Mouse (Mus musculus): ENCODE data around the gene Plch2. TPM values are rescaled to one million over a fixed set of nuclear protein-coding genes. Genes with fewer than 3 reads are reported as not detected.

The Plch2 gene
- polyA plus RNA-seq, 1 experiment from 2014 or later, result 2.1 TPM

GRCm38 (mm10) chr4:155020813-155021212 lies 35.8 kb downstream of the Plch2 start:
- DNase-seq (ENCODE audit: low spot score), result no peak
- Histone ChIP-seq H3K27ac (ENCODE audit: low read depth, low read length) (no peak overlapping the region), H3K4me3 (ENCODE audit: low read depth, low read length) (no peak overlapping the region), H3K9ac (ENCODE audit: low read depth, low read length) (no peak overlapping the region), H3K27me3 (ENCODE audit: control insufficient read depth, insufficient read depth, low read length) (no peaks in the 10 kb centered on the region), H3K4me2 (replicated peaks; ENCODE audit: low read depth, low read length) (no peak overlapping the region), H3K36me3 (ENCODE audit: control insufficient read depth, insufficient read depth, low read length) (no peaks in the 10 kb centered on the region), H3K4me1 (replicated peaks; ENCODE audit: control insufficient read depth, insufficient read depth, low read length) (peaks cover 16% of the 10 kb centered on the region), H3K9me3 (ENCODE audit: control insufficient read depth, low read length) (no peaks in the 10 kb centered on the region)
- ATAC-seq (ENCODE audit: low FRiP score), result no peak
- WGBS, result 65% methylated on average over 9 of the region's 9 CpGs

DNA sequence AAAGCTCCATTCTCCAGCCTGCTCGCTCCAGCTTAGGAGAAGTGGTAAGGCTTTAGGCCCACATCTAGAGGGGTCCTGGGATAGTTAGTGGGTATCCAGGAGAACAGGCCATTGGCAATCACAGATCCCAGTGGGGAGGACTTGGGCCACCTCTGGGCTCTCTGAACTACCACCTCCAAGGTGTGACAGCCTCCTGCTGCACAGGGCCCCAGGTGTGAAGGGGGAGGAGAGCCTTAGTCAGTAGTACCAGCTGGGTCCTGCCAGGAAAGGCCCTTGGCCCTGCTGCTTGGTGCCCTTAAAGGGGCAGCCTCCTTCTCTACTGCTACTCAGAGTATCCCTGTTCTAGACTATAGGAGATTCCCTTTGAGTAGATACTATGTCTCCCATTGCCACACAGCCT lies 36.4 kb downstream of the Plch2 start:
- Histone ChIP-seq H3K36me3 (ENCODE audit: control insufficient read depth, insufficient read depth, low read length) (no peaks in the 10 kb centered on the region), H3K9me3 (ENCODE audit: control insufficient read depth, low read length) (no peaks in the 10 kb centered on the region), H3K4me3 (ENCODE audit: low read depth, low read length) (no peak overlapping the region), H3K4me2 (replicated peaks; ENCODE audit: low read depth, low read length) (no peak overlapping the region), H3K27ac (ENCODE audit: low read depth, low read length) (no peak overlapping the region), H3K4me1 (replicated peaks; ENCODE audit: control insufficient read depth, insufficient read depth, low read length) (peaks cover 16% of the 10 kb centered on the region), H3K27me3 (ENCODE audit: control insufficient read depth, insufficient read depth, low read length) (no peaks in the 10 kb centered on the region), H3K9ac (ENCODE audit: low read depth, low read length) (no peak overlapping the region)
- 55% methylated on average over 1 of the region's 1 CpGs for WGBS
- no peak for ATAC-seq (ENCODE audit: low FRiP score)
- no peak for DNase-seq (ENCODE audit: low spot score)

DNA sequence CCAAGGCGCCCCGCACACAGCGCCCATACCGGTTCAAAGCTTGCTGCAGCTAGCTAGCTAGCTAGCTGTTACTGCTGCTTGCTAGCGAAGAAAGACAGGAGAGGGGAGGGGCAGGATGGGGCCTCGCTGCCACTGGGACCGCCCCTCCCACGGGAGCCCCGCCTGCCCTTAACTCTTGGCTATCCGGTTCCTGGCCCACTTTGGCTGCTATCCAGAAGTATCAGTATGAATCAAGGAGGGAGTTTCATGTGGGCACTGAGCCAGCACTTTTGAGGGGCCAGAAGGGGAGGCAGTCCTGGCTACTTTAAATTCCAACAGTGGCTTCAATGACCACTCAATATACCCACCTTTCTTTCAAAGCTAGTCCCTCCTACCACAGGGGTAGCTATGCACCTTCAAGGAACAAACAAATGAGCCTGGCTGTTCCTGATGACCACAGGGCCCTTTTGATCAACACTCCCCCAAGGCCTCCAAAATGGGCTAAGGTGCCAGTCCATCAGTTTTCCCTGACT lies 37.2 kb downstream of the Plch2 start:
- WGBS, result 0% methylated on average over 10 of the region's 10 CpGs
- peak; percentile 58 for DNase-seq (ENCODE audit: low spot score)
- no peaks in the 10 kb centered on the region for H3K27me3 ChIP-seq (ENCODE audit: control insufficient read depth, insufficient read depth, low read length)
- ATAC-seq (ENCODE audit: low FRiP score), result peak; percentile 36
- H3K4me3 ChIP-seq (ENCODE audit: low read depth, low read length), result peak overlapping the region; percentile 6; the same call in 1 of the 2 replicates
- H3K27ac ChIP-seq (ENCODE audit: low read depth, low read length), result no peak overlapping the region
- peak overlapping the region; percentile 19; the same call in 1 of the 2 replicates for H3K9ac ChIP-seq (ENCODE audit: low read depth, low read length)
- peak overlapping the region; percentile 32 for H3K4me2 ChIP-seq (replicated peaks; ENCODE audit: low read depth, low read length)
- H3K36me3 ChIP-seq (ENCODE audit: control insufficient read depth, insufficient read depth, low read length), result no peaks in the 10 kb centered on the region
- no peaks in the 10 kb centered on the region for H3K9me3 ChIP-seq (ENCODE audit: control insufficient read depth, low read length)
- peaks cover 16% of the 10 kb centered on the region for H3K4me1 ChIP-seq (replicated peaks; ENCODE audit: control insufficient read depth, insufficient read depth, low read length)

GRCm38 (mm10) chr4:155018601-155019335 lies 37.8 kb downstream of the Plch2 start:
- peak overlapping the region; percentile 19; the same call in 1 of the 2 replicates for H3K9ac ChIP-seq (ENCODE audit: low read depth, low read length)
- H3K27ac ChIP-seq (ENCODE audit: low read depth, low read length), result no peak overlapping the region
- peaks cover 16% of the 10 kb centered on the region for H3K4me1 ChIP-seq (replicated peaks; ENCODE audit: control insufficient read depth, insufficient read depth, low read length)
- H3K36me3 ChIP-seq (ENCODE audit: control insufficient read depth, insufficient read depth, low read length), result no peaks in the 10 kb centered on the region
- H3K4me2 ChIP-seq (replicated peaks; ENCODE audit: low read depth, low read length), result peak overlapping the region; percentile 32
- no peaks in the 10 kb centered on the region for H3K9me3 ChIP-seq (ENCODE audit: control insufficient read depth, low read length)
- H3K27me3 ChIP-seq (ENCODE audit: control insufficient read depth, insufficient read depth, low read length), result no peaks in the 10 kb centered on the region
- peak overlapping the region; percentile 6; the same call in 1 of the 2 replicates for H3K4me3 ChIP-seq (ENCODE audit: low read depth, low read length)
- ATAC-seq (ENCODE audit: low FRiP score), result peak; percentile 31
- DNase-seq (ENCODE audit: low spot score), result peak; percentile 71
- 6% methylated on average over 15 of the region's 15 CpGs for WGBS

DNA sequence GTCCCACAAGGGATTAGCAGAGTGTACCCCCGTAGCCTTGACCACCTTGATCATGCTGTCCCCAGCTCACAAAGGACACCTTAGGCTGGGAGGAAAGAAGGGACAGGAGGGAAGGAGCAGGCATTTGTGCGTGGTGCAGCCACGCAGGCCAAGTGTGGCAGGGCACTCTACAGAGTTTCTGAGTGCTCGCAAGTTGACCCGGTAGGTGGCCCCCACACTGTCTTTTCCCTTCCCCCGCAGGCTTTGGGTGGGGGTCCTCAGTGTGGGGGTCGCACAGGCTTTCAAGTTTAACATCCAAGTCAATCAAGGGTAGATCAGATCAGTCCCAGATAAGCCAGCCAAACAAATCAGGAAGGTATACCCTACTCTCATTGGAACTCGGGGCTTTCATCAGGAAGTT lies 38.5 kb downstream of the Plch2 start:
- no peaks in the 10 kb centered on the region for H3K9me3 ChIP-seq (ENCODE audit: control insufficient read depth, low read length)
- WGBS, result 70% methylated on average over 8 of the region's 8 CpGs
- no peak overlapping the region for H3K4me2 ChIP-seq (replicated peaks; ENCODE audit: low read depth, low read length)
- H3K9ac ChIP-seq (ENCODE audit: low read depth, low read length), result no peak overlapping the region
- no peak for DNase-seq (ENCODE audit: low spot score)
- H3K4me1 ChIP-seq (replicated peaks; ENCODE audit: control insufficient read depth, insufficient read depth, low read length), result peaks cover 16% of the 10 kb centered on the region
- no peak overlapping the region for H3K27ac ChIP-seq (ENCODE audit: low read depth, low read length)
- H3K36me3 ChIP-seq (ENCODE audit: control insufficient read depth, insufficient read depth, low read length), result no peaks in the 10 kb centered on the region
- H3K27me3 ChIP-seq (ENCODE audit: control insufficient read depth, insufficient read depth, low read length), result no peaks in the 10 kb centered on the region
- no peak overlapping the region for H3K4me3 ChIP-seq (ENCODE audit: low read depth, low read length)
- ATAC-seq (ENCODE audit: low FRiP score), result no peak

DNA sequence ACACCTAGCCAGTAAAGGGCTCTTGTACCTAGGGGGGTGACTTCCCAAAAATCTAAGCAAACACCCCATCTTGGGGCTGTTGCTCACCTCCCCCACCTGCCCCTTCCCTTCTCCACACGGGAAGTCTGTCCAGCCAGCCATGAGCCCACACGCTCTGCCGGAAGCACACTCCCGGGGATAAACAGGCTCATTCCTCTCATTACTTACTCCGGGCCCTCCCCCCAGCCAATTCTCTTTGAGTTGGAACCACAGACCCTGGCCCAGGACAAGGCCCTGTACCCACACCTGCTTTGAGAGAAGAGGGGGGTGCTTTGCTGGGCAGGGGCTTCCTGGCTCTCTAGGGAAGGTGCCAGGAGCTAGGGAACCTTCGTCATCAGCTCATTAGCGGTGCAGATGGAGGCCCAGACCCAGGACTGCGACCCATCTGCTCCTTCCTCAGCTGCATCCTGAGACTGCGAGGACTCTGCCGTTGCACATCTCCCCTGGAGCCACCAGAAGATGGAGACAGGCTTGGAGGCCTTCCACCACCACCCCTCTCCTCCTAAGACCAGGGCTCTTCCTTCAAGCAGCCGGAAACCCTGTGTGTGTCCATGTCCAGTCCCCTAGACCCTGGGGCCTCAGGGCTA lies 39.2 kb downstream of the Plch2 start:
- no peak for ATAC-seq (ENCODE audit: low FRiP score)
- H3K27me3 ChIP-seq (ENCODE audit: control insufficient read depth, insufficient read depth, low read length), result no peaks in the 10 kb centered on the region
- WGBS, result 70% methylated on average over 11 of the region's 11 CpGs
- no peak overlapping the region for H3K4me2 ChIP-seq (replicated peaks; ENCODE audit: low read depth, low read length)
- H3K9me3 ChIP-seq (ENCODE audit: control insufficient read depth, low read length), result no peaks in the 10 kb centered on the region
- no peak overlapping the region for H3K9ac ChIP-seq (ENCODE audit: low read depth, low read length)
- no peaks in the 10 kb centered on the region for H3K36me3 ChIP-seq (ENCODE audit: control insufficient read depth, insufficient read depth, low read length)
- no peak overlapping the region for H3K27ac ChIP-seq (ENCODE audit: low read depth, low read length)
- DNase-seq (ENCODE audit: low spot score), result no peak
- peaks cover 16% of the 10 kb centered on the region for H3K4me1 ChIP-seq (replicated peaks; ENCODE audit: control insufficient read depth, insufficient read depth, low read length)
- H3K4me3 ChIP-seq (ENCODE audit: low read depth, low read length), result no peak overlapping the region

DNA sequence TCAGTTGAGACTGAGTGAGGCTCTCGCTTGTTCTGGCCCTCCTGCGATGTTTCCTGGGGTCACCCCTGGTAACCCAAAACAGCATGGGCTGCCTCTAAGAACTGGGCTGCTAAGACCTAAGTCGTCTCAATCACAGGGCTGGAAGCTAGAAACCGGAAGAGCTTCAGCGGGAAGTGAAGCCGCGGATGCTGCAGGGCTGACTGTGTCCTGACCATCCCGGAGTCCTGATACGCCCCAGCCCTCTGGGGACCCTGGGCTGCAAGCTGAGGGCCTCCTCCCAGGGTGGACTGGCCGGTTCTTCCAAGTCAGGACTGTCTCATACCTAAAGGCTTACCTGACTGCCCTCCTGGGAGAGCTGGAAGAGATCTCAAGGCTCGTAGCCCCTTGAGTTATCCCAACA lies 39.8 kb downstream of the Plch2 start:
- no peak overlapping the region for H3K4me2 ChIP-seq (replicated peaks; ENCODE audit: low read depth, low read length)
- H3K9ac ChIP-seq (ENCODE audit: low read depth, low read length), result no peak overlapping the region
- H3K27ac ChIP-seq (ENCODE audit: low read depth, low read length), result no peak overlapping the region
- peaks cover 16% of the 10 kb centered on the region for H3K4me1 ChIP-seq (replicated peaks; ENCODE audit: control insufficient read depth, insufficient read depth, low read length)
- no peak overlapping the region for H3K4me3 ChIP-seq (ENCODE audit: low read depth, low read length)
- ATAC-seq (ENCODE audit: low FRiP score) (no peak), DNase-seq (ENCODE audit: low spot score) (no peak)
- no peaks in the 10 kb centered on the region for H3K9me3 ChIP-seq (ENCODE audit: control insufficient read depth, low read length)
- H3K27me3 ChIP-seq (ENCODE audit: control insufficient read depth, insufficient read depth, low read length), result no peaks in the 10 kb centered on the region
- WGBS, result 68% methylated on average over 11 of the region's 11 CpGs
- no peaks in the 10 kb centered on the region for H3K36me3 ChIP-seq (ENCODE audit: control insufficient read depth, insufficient read depth, low read length)

- Histone ChIP-seq H3K4me1 (replicated peaks; ENCODE audit: control insufficient read depth, insufficient read depth, low read length) (peaks cover 16% of the 10 kb centered on the region), H3K27me3 (ENCODE audit: control insufficient read depth, insufficient read depth, low read length) (no peaks in the 10 kb centered on the region)
- WGBS, result 78% methylated on average over 4 of the region's 4 CpGs
These were observed 41.0 kb downstream of the Plch2 start for GRCm38 (mm10) chr4:155015550-155015949.

GRCm38 (mm10) chr4:155014791-155015190 lies 41.8 kb downstream of the Plch2 start:
- 78% methylated on average over 12 of the region's 12 CpGs for WGBS
- Histone ChIP-seq H3K4me1 (replicated peaks; ENCODE audit: control insufficient read depth, insufficient read depth, low read length) (peaks cover 14% of the 10 kb centered on the region), H3K27me3 (ENCODE audit: control insufficient read depth, insufficient read depth, low read length) (no peaks in the 10 kb centered on the region), H3K4me2 (replicated peaks; ENCODE audit: low read depth, low read length) (no peak overlapping the region), H3K27ac (ENCODE audit: low read depth, low read length) (no peak overlapping the region), H3K9me3 (ENCODE audit: control insufficient read depth, low read length) (no peaks in the 10 kb centered on the region), H3K36me3 (ENCODE audit: control insufficient read depth, insufficient read depth, low read length) (no peaks in the 10 kb centered on the region), H3K4me3 (ENCODE audit: low read depth, low read length) (no peak overlapping the region), H3K9ac (ENCODE audit: low read depth, low read length) (no peak overlapping the region)
- DNase-seq (ENCODE audit: low spot score) (no peak), ATAC-seq (ENCODE audit: low FRiP score) (no peak)

More at GRCm38 (mm10) chr4:155015550-155015949, 41.0 kb downstream of the Plch2 start:
- DNase-seq (ENCODE audit: low spot score) (no peak), ATAC-seq (ENCODE audit: low FRiP score) (no peak)
- H3K9me3 ChIP-seq (ENCODE audit: control insufficient read depth, low read length), result no peaks in the 10 kb centered on the region
- no peak overlapping the region for H3K4me2 ChIP-seq (replicated peaks; ENCODE audit: low read depth, low read length)
- H3K27ac ChIP-seq (ENCODE audit: low read depth, low read length), result no peak overlapping the region
- no peaks in the 10 kb centered on the region for H3K36me3 ChIP-seq (ENCODE audit: control insufficient read depth, insufficient read depth, low read length)
- H3K9ac ChIP-seq (ENCODE audit: low read depth, low read length), result no peak overlapping the region
- no peak overlapping the region for H3K4me3 ChIP-seq (ENCODE audit: low read depth, low read length)
